Mouse (Mus musculus): ENCODE data around the gene Kirrel3.

Gene Kirrel3

GRCm38 (mm10) chr9:34485759-34486431 lies at the start of gene Kirrel3:
Gene Kirrel3 (plus strand): TSS chr9:34485894.
- DNase-seq (ENCODE audit: low spot score in 2 of 2), result peak; percentile 73 to 78

GRCm38 (mm10) chr9:34440721-34441120 lies 45.0 kb upstream of the Kirrel3 start:
- DNase-seq (ENCODE audit: low spot score in 2 of 2), result no peak

DNA sequence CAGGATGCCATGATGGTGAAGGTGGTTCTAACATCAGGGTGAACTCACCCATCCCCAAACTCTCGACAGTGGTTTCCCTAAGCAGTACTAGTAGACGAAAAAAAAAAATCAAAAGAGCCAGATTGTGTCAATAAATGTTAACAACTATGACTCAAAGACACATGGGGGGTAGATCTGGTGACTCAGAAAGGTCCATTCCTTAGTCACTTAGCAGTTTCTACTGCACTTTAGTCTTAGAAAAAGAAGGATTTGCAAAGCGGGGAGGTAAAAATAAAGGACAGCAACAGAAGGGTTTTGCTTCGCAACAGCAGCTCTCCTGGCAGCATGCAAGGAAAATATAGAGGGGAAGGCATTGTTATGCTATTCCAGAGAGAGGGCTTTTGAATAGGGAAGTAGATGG lies 41.7 kb upstream of the Kirrel3 start:
- DNase-seq (ENCODE audit: low spot score in 2 of 2), result no peak

GRCm38 (mm10) chr9:34446497-34447350 lies 39.0 kb upstream of the Kirrel3 start:
- no peak for DNase-seq (ENCODE audit: low spot score in 2 of 2)

DNA sequence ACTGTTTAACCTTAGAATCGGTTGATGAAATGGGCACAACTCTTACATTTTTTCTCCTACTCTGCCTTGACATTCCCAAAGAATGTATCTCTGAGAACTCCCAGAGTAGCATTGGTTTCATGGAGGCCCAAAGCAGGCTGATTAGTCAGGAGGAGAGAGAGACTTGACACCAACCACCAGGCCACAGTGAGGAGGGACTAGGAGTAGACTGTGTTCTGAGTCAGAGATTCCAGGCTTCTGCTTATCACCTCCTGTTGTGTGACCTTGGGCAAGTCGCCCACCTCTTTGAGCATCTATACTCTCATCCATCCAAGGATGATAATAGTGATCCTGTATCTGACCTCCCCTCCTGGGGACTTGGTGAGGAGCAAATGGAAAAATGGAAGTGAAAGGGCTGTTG lies 38.0 kb upstream of the Kirrel3 start:
- no peak for DNase-seq (ENCODE audit: low spot score in 2 of 2)

DNA sequence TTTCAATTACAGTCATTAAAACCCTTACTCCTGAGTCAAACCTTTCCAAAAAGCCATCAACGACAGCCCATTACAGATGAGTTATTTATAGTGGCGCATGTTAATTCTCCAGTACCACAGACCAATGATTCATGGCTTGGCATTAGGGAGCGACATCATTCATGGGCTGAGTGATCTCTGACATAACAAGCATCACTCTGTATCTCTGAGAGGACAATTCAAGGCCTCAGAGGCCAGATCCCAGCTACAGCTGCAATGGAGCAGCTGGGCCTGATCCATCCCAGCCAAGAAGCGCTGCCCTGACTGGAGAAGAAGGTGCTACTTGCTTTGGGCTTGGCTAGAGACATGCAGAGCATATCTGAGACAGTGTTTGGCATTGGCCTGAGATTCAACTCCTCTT lies 37.2 kb upstream of the Kirrel3 start:
- DNase-seq (ENCODE audit: low spot score in 2 of 2), result no peak

GRCm38 (mm10) chr9:34458189-34458588 lies 27.5 kb upstream of the Kirrel3 start:
- DNase-seq (ENCODE audit: low spot score in 2 of 2), result no peak

DNA sequence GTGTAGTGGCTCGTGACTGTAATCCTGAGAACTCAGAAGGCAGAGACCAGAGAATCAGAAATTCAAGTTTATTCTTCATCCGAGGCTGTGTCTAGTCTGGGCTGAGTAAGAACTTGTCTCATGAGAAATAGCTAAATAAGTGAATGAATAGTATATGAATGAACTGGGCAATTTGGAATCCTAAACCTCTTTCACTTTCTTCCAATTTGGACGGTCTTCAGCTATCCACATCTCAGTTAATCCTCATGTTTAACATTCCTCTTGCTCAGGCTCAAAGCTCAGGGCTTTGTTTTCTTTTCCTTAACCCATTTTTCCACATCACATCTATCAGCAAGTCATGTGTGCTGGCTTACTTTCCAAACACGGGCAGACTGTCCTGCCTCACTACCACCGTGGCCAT lies 25.7 kb upstream of the Kirrel3 start:
- DNase-seq (ENCODE audit: low spot score in 2 of 2), result no peak

DNA sequence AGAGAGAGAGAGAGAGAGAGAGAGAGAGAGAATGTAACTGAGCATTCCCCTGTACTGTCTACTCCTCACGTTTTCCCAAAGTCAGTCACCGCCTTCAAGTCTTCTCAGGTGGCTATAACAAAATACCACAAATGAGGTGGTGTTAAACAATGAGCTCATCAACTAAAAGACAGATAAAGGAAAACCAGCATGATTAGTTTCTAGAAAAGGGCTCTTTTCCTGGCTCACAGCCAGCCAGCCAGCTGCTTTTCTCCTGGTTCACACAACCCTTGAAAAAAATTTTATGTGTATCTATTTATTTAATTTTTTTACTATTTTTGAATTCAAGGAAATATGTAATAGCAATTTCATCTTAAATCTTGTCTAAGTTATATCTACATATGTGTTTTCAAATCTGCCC lies 22.0 kb upstream of the Kirrel3 start:
- no peak for DNase-seq (ENCODE audit: low spot score in 2 of 2)

DNA sequence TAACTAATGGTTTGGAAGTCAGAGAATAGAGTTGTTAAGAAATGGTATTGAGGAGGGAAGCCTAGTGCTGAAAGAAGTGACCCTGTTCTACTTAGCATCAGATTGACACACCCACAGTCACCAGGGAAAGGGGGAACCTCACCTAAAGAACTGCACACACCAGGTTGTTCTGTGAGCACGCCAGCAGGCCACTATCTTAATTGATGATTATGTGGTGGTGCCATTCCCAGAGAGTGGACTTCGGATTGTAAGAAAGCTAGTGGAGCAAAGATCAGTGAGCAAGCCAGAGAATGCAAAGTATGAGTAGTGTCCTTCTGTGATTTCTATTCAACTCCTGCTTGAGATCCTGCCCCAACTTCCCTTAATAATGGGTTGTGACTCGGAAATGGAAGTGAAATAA lies 19.6 kb upstream of the Kirrel3 start:
- DNase-seq (ENCODE audit: low spot score in 2 of 2), result no peak

- no peak for DNase-seq (ENCODE audit: low spot score in 2 of 2)
Measured at GRCm38 (mm10) chr9:34469180-34469579, 16.5 kb upstream of the Kirrel3 start.

- no peak for DNase-seq (ENCODE audit: low spot score in 2 of 2)
Measured at GRCm38 (mm10) chr9:34476206-34476605, 9.5 kb upstream of the Kirrel3 start.

- no peak for DNase-seq (ENCODE audit: low spot score in 2 of 2)
Measured at GRCm38 (mm10) chr9:34478494-34478893, 7.2 kb upstream of the Kirrel3 start.

DNA sequence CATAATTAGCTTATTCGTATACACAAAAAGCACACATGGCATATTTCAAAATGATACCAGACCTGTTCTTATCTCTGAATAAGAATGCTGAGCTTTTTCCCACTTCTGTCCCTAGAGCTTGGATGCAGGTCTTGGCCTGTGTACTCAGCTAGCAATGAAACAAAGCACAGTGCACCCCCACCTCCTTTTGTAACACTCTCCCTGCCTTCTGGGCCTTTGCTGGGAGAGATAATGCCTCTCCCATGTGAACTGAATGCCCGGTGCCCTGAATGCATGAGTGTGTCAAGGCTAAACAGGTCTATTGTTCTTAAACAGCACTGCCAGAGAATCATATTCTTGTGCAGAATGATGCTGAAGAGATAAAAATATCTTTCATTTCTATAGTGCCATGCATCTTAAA lies 2.5 kb upstream of the Kirrel3 start:
- no peak for DNase-seq (ENCODE audit: low spot score in 2 of 2)

DNA sequence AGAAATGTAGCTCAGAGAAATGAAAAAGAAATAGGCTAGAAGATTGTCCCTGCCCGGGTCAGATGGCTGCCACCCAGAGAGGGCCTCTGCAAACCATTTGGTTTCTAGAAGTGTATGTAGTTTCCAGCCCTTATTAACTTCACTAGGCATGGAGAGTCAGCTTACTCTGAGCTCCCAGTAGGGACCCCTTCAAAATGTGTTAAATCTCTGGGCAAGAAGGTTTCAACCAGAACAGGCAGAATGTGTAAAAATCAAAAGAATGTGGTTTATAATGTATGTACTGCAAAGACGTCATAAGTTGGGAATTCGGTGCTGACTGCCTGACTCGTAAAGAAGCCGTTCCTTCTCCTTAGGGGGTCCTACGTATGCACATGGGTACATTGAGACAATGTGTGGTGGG lies 1.0 kb upstream of the Kirrel3 start:
- DNase-seq (ENCODE audit: low spot score in 2 of 2), result no peak

- no peak for DNase-seq (ENCODE audit: low spot score in 2 of 2)
Measured at GRCm38 (mm10) chr9:34488267-34488666, 2.6 kb downstream of the Kirrel3 start.

DNA sequence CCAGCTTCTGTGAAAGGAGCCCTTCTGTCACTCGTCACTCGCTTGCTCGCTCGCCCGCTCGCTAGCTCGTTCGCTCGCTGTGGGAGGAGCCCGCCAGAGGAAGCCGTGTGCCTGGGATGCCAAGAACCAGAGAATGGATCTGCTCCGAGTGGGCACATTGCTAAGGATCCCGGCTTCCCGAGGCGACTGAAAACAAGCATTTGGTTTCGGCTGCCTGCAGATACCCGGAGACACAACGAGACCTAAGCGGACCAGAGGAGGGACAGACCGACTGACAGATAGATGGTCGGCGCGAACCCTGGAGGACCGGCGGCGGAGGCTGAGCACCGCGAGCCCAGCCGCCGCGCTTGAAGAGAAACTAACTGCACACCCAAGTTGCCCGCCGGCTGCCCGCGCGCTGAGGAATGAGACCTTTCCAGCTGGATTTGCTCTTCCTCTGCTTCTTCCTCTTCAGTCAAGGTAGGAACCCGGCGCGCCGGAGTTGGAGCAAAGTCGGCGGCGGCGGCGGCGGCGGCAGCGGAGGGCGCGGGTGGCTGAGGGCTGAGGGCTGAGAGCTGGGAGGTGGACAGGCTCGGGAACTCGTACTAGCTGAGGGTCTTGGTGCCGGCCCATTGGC lies 3.1 kb downstream of the Kirrel3 start:
- peak; percentile 60 to 72 for DNase-seq (ENCODE audit: low spot score in 2 of 2)

DNA sequence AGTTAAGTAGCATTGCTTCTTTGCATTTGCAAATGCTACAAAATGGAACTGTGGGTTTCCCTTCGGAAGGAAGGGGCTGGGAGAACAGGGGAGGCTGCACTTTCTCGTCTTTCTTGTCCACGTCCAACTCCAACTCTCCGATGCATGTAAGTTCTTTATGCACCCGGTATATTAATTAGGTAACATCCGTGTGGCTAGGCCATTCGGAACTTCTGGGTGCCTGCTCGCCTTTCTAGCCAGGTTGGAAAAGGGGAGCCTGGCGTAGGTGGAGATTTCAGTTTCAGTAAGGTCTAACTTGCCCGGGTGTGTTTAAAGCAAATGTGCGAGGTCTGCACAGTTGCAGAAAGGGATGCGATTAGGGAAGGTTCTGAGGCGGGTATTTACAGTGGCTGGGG lies 3.6 kb downstream of the Kirrel3 start:
- DNase-seq (ENCODE audit: low spot score in 2 of 2), result no peak

DNA sequence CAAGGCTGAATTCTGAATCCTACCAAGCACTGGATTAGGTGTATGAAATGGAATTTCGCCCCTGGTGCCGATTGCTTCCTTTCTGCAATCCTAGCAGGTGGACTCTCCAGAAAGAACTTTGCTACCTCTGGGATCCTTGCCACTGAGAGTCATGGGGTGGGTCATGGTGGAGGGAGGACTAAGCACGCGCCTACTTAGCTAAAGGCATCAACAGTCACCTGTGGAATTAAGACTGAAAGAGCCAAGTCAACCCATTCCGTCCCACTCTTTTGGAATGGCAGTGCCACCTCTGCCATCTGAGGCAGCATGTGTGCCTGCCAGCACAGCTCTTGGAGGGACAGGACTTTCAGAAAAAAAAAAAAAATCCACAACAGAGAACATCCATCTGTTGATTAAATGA lies 4.1 kb downstream of the Kirrel3 start:
- no peak for DNase-seq (ENCODE audit: low spot score in 2 of 2)

DNA sequence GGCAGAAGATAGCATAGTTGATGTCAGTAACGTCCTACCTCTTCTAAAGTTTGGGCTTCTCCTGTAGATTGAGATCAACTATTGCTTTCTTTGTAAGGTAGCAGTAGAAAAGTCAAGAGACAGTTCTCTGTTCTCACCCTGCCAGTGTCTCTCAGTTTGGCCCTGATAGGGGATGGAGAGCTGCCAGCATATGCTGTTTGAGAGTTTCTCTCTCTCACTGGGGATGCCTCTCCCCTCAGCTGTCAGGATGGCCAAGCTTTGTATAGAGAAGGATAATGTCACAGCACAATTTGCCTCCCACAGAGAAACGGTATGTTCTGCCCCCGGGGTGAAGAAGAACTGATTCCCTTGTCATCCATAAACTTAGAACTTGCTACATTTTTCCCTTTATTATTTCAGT lies 6.4 kb downstream of the Kirrel3 start:
- DNase-seq (ENCODE audit: low spot score in 2 of 2), result no peak

DNA sequence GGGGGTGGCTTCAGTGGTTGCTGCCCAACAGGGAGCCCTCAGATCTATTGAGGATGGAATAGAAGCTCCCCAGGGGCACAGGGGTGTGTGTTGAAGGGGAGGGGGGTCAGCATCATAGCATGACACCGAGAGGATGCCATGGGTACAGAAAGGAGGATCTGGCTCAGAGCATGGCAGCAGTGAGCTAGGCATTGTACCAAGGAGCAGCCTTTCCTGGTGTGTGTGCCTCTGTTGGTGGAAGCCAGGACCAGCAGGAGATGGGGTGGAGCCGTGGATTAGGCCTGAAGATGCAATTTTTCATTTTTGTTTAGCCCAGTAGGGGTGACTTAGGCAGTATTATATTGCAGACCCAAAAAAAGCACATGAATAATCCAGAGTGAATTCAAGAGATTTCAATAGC lies 7.9 kb downstream of the Kirrel3 start:
- DNase-seq (ENCODE audit: low spot score in 2 of 2), result no peak

GRCm38 (mm10) chr9:34498126-34498525 lies 12.4 kb downstream of the Kirrel3 start:
- DNase-seq (ENCODE audit: low spot score in 2 of 2), result no peak

- peak; percentile 67 to 81 for DNase-seq (ENCODE audit: low spot score in 2 of 2)
Measured at GRCm38 (mm10) chr9:34498651-34499050, 13.0 kb downstream of the Kirrel3 start.

Data from right cerebral cortex, postnatal 36 days (tissue).